Mouse (Mus musculus): ENCODE measurements around the gene Smpd1. TPM values are rescaled to one million over a fixed set of nuclear protein-coding genes. Genes with fewer than 3 reads are reported as not detected.

Smpd1 gene
- polyA plus RNA-seq, 1 experiment from 2014 or later: 33.0 TPM

DNA sequence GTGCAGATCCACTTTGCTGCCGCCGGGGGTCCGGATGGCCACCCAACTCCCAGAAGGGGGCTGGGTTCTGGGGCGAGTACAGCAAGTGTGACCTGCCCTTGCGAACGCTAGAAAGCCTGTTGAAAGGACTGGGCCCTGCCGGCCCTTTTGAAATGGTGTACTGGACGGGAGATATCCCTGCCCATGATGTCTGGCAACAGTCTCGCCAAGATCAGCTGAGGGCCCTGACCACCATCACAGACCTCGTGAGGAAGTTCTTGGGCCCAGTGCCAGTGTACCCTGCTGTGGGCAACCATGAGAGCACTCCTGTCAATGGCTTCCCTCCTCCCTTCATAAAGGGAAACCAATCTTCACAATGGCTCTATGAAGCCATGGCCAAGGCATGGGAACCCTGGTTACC lies 1.4 kb downstream of the Smpd1 start:
- Histone ChIP-seq H3K4me2 (ENCODE audit: low read depth, low read length) (no peak overlapping the region), H3K27ac (ENCODE audit: low read length) (no peak overlapping the region), H3K9me3 (ENCODE audit: control insufficient read depth, low read length) (no peaks in the 10 kb centered on the region), H3K9ac (ENCODE audit: low read depth, low read length) (no peak overlapping the region), H3K36me3 (ENCODE audit: control insufficient read depth, insufficient read depth, low read length) (peaks cover 3% of the 10 kb centered on the region; the same call in 1 of the 2 replicates), H3K27me3 (replicated peaks; ENCODE audit: control insufficient read depth, insufficient read depth, low read length) (no peaks in the 10 kb centered on the region), H3K4me3 (ENCODE audit: low read length) (no peak overlapping the region), H3K4me1 (ENCODE audit: control insufficient read depth, insufficient read depth, low read length) (peaks cover 9% of the 10 kb centered on the region)
- WGBS: 87% methylated on average over 10 of the region's 10 CpGs
- no peak for ATAC-seq

DNA sequence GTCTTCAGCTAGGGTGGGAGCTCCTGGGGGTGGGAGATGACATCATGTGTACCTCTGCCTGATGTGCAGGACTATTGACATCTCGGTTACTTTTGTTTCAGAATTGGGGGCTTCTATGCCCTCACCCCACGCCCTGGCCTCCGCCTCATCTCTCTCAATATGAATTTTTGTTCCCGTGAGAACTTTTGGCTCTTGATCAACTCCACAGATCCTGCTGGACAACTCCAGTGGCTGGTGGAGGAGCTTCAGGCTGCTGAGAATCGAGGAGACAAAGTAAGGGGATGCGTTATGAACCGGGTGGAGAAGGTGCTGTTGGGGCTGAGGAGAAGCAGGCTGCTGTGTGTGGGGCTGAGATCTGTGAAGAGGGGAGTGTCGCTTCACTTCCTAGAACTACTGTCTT lies 2.2 kb downstream of the Smpd1 start:
- ATAC-seq: no peak
- H3K27ac ChIP-seq (ENCODE audit: low read length): no peak overlapping the region
- no peak overlapping the region for H3K4me3 ChIP-seq (ENCODE audit: low read length)
- no peaks in the 10 kb centered on the region for H3K27me3 ChIP-seq (replicated peaks; ENCODE audit: control insufficient read depth, insufficient read depth, low read length)
- peaks cover 9% of the 10 kb centered on the region for H3K4me1 ChIP-seq (ENCODE audit: control insufficient read depth, insufficient read depth, low read length)
- H3K36me3 ChIP-seq (ENCODE audit: control insufficient read depth, insufficient read depth, low read length): peaks cover 3% of the 10 kb centered on the region; the same call in 1 of the 2 replicates
- no peak overlapping the region for H3K9ac ChIP-seq (ENCODE audit: low read depth, low read length)
- H3K9me3 ChIP-seq (ENCODE audit: control insufficient read depth, low read length): no peaks in the 10 kb centered on the region
- WGBS: 83% methylated on average over 8 of the region's 8 CpGs
- H3K4me2 ChIP-seq (ENCODE audit: low read depth, low read length): no peak overlapping the region

DNA sequence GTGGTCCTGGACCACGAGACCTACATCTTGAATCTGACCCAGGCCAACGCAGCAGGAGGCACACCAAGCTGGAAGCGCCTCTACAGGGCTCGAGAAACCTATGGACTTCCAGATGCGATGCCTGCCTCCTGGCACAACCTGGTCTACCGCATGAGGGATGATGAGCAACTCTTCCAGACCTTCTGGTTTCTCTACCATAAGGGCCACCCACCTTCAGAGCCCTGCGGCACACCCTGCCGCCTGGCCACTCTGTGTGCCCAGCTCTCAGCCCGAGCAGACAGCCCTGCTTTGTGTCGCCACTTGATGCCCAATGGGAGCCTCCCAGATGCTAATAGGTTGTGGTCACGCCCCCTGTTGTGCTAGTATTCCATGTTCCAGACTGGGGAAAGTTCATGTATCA lies 3.5 kb downstream of the Smpd1 start:
- 87% methylated on average over 11 of the region's 11 CpGs for WGBS
- no peak overlapping the region for H3K4me3 ChIP-seq (ENCODE audit: low read length)
- H3K4me2 ChIP-seq (ENCODE audit: low read depth, low read length): no peak overlapping the region
- H3K9ac ChIP-seq (ENCODE audit: low read depth, low read length): no peak overlapping the region
- H3K4me1 ChIP-seq (ENCODE audit: control insufficient read depth, insufficient read depth, low read length): peaks cover 9% of the 10 kb centered on the region
- ATAC-seq: no peak
- peaks cover 3% of the 10 kb centered on the region; the same call in 1 of the 2 replicates for H3K36me3 ChIP-seq (ENCODE audit: control insufficient read depth, insufficient read depth, low read length)
- H3K27ac ChIP-seq (ENCODE audit: low read length): no peak overlapping the region
- no peaks in the 10 kb centered on the region for H3K27me3 ChIP-seq (replicated peaks; ENCODE audit: control insufficient read depth, insufficient read depth, low read length)
- H3K9me3 ChIP-seq (ENCODE audit: control insufficient read depth, low read length): no peaks in the 10 kb centered on the region

DNA sequence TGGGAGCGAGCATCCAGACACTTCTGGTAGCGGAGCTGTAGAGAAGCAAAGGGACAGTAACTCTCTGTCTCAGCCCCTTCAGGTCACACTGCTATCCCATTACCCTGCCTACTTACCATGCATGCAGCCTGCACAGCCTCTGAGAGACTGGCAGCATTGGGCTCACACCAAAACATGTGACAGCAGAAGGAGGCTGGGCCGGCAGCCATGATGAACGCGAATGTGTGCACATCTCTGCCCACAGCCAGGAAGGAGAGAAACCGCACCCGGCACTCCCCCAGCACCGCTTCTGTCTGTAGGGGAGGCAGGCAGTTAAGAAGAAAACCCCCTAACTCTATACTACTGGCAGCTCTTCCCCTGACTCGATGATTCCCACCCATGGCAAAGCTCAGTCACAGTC lies 4.9 kb downstream of the Smpd1 start:
- 89% methylated on average over 9 of the region's 9 CpGs for WGBS
- Histone ChIP-seq H3K9ac (ENCODE audit: low read depth, low read length) (no peak overlapping the region), H3K4me3 (ENCODE audit: low read length) (no peak overlapping the region), H3K4me2 (ENCODE audit: low read depth, low read length) (no peak overlapping the region), H3K36me3 (ENCODE audit: control insufficient read depth, insufficient read depth, low read length) (peaks cover 3% of the 10 kb centered on the region; the same call in 1 of the 2 replicates), H3K4me1 (ENCODE audit: control insufficient read depth, insufficient read depth, low read length) (peaks cover 9% of the 10 kb centered on the region), H3K27ac (ENCODE audit: low read length) (no peak overlapping the region), H3K9me3 (ENCODE audit: control insufficient read depth, low read length) (no peaks in the 10 kb centered on the region), H3K27me3 (replicated peaks; ENCODE audit: control insufficient read depth, insufficient read depth, low read length) (no peaks in the 10 kb centered on the region)
- ATAC-seq: no peak

DNA sequence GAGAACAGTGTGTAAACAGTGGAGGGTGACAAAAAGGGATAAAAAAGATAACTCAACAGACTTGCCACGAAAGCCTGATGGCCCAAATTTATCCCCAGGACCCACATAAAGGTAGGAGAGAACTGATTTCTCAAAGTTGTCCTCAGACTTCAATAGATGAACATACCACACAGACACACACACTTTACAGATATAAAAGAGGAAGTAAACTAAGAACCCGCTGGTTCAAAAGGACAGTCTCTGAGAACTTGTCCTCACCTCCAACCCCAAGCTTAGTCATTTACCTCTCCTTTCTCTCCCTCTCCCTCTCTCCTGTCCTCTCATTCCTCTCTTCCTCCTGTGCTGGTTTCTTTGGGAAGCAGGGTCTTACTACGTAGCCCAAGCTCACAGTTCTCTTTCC lies 8.2 kb downstream of the Smpd1 start:
- no peak overlapping the region for H3K4me2 ChIP-seq (ENCODE audit: low read depth, low read length)
- no peak overlapping the region for H3K4me3 ChIP-seq (ENCODE audit: low read length)
- no peaks in the 10 kb centered on the region for H3K27me3 ChIP-seq (replicated peaks; ENCODE audit: control insufficient read depth, insufficient read depth, low read length)
- WGBS: 89% methylated on average over 3 of the region's 3 CpGs
- no peak overlapping the region for H3K27ac ChIP-seq (ENCODE audit: low read length)
- no peak overlapping the region for H3K9ac ChIP-seq (ENCODE audit: low read depth, low read length)
- H3K9me3 ChIP-seq (ENCODE audit: control insufficient read depth, low read length): no peaks in the 10 kb centered on the region
- no peaks in the 10 kb centered on the region for H3K4me1 ChIP-seq (ENCODE audit: control insufficient read depth, insufficient read depth, low read length)
- no peak for ATAC-seq
- peaks cover 6% of the 10 kb centered on the region; the same call in 1 of the 2 replicates for H3K36me3 ChIP-seq (ENCODE audit: control insufficient read depth, insufficient read depth, low read length)

DNA sequence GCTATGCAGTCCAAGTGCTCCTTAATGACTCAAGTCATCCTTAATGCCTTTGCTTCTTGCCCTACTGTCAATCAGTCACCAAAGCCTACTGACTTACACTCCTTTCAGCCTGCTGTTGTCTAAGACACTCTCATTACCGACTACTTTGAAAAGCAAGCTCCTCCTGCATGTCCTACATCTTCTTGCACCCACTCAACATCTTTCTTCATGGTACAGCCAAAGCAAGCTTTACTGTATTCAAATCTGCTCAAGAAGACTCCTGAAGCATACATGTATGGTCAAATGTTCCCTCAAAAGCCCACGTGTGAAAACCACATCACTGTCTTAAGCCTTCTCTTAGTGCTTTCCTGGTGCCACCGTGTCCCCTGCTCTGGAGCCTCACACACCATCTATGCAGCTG lies 9.2 kb downstream of the Smpd1 start:
- Histone ChIP-seq H3K27me3 (replicated peaks; ENCODE audit: control insufficient read depth, insufficient read depth, low read length) (no peaks in the 10 kb centered on the region), H3K4me3 (ENCODE audit: low read length) (no peak overlapping the region), H3K27ac (ENCODE audit: low read length) (no peak overlapping the region), H3K4me1 (ENCODE audit: control insufficient read depth, insufficient read depth, low read length) (no peaks in the 10 kb centered on the region), H3K9ac (ENCODE audit: low read depth, low read length) (no peak overlapping the region), H3K9me3 (ENCODE audit: control insufficient read depth, low read length) (no peaks in the 10 kb centered on the region), H3K36me3 (ENCODE audit: control insufficient read depth, insufficient read depth, low read length) (peaks cover 4% of the 10 kb centered on the region; the same call in 1 of the 2 replicates), H3K4me2 (ENCODE audit: low read depth, low read length) (no peak overlapping the region)
- ATAC-seq: no peak
- 82% methylated on average over 3 of the region's 3 CpGs for WGBS

DNA sequence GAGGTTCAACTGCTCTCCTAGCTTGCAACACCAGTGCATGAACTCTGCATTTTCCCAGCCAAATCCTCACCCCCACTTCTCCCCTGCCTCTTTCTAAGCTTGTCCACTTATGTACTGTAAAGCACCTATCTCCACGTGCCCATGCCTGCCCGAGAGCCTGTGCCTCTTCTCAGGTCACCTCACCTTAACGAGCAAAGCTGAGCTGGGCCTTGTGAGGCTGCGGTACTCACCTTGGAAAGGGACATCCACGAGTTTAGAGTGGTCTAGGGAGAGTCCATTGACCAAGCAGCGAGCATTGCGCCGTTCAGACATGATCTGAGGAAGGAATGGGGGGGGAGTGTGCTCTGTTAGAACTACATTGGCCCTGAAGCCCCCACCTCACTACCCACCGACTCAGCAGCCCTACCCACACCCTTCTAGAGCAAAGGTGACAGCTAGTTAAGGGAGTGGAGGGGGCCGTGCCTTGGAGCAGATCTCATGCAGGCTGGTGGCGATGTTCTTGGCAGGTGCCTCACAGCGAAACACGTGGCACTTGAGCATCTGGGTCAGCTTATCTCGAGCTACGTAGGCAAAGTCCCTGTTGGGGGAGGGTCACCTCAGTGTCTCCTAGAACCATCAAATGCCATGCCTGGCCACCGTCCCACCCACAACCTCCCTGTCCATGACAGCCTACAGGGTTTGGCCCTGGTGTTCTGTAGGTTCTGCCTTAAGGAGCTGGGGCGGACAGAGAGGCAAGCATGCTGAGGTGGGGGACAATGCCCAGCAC lies 11.1 kb downstream of the Smpd1 start:
- WGBS: 88% methylated on average over 17 of the region's 17 CpGs
- H3K27ac ChIP-seq (ENCODE audit: low read length): no peak overlapping the region
- no peak for ATAC-seq
- no peak overlapping the region for H3K4me2 ChIP-seq (ENCODE audit: low read depth, low read length)
- H3K9me3 ChIP-seq (ENCODE audit: control insufficient read depth, low read length): no peaks in the 10 kb centered on the region
- no peak overlapping the region for H3K9ac ChIP-seq (ENCODE audit: low read depth, low read length)
- H3K27me3 ChIP-seq (replicated peaks; ENCODE audit: control insufficient read depth, insufficient read depth, low read length): no peaks in the 10 kb centered on the region
- no peak overlapping the region for H3K4me3 ChIP-seq (ENCODE audit: low read length)
- H3K36me3 ChIP-seq (ENCODE audit: control insufficient read depth, insufficient read depth, low read length): peaks cover 4% of the 10 kb centered on the region; the same call in 1 of the 2 replicates
- H3K4me1 ChIP-seq (ENCODE audit: control insufficient read depth, insufficient read depth, low read length): peaks cover 6% of the 10 kb centered on the region; the same call in 1 of the 2 replicates

DNA sequence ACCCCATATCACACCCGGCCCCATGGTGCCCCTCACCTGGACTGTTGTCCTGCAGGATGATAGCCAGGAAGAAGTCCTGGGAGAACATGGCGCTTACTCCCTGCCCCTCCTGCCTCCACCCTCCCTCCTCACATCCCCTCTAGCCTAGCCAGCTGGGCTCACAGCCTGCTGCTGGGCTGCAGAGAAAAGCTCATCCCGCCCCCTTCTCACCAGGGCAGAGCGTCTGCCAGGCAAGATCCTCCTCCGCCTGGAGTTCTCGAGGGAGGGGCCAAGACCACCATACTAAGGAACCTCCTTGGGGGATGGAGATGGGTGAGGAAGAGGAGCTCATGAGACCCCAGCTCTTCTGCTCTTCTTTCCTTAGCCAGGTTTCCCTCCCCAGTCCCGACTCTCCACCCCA lies 14.4 kb downstream of the Smpd1 start:
- H3K4me2 ChIP-seq (ENCODE audit: low read depth, low read length): no peak overlapping the region
- H3K9ac ChIP-seq (ENCODE audit: low read depth, low read length): no peak overlapping the region
- no peak overlapping the region for H3K4me3 ChIP-seq (ENCODE audit: low read length)
- WGBS: 24% methylated on average over 7 of the region's 7 CpGs
- H3K9me3 ChIP-seq (ENCODE audit: control insufficient read depth, low read length): no peaks in the 10 kb centered on the region
- H3K27ac ChIP-seq (ENCODE audit: low read length): peak overlapping the region; percentile 9; the same call in 1 of the 2 replicates
- no peaks in the 10 kb centered on the region for H3K27me3 ChIP-seq (replicated peaks; ENCODE audit: control insufficient read depth, insufficient read depth, low read length)
- peak; percentile 34; the same call in 1 of the 2 replicates for ATAC-seq
- peaks cover 6% of the 10 kb centered on the region; the same call in 1 of the 2 replicates for H3K4me1 ChIP-seq (ENCODE audit: control insufficient read depth, insufficient read depth, low read length)
- H3K36me3 ChIP-seq (ENCODE audit: control insufficient read depth, insufficient read depth, low read length): peaks cover 4% of the 10 kb centered on the region; the same call in 1 of the 2 replicates

DNA sequence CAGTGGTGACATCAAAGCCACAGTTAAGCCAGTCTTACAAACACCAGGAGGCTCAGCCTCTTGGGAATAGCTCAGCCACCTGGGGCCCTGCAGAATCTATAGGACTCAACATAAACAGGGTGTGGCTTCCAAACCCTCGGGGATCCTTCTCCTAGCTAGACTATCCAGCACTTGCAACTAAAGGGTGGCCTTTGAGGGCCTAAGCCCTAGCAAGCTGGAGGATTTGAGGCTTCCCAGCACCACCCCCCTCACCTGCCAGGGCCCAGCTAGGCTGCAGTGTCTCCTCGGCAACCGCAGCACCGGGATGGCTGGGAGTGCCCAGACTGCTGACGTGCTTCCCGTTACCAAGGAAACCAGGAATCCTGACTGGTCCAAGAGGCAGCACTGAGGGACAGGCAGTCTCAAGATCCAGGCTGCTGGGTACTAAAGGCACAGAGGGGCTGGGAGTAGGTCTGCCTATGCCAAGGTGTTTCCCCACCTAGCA lies 14.9 kb downstream of the Smpd1 start:
- Histone ChIP-seq H3K9me3 (ENCODE audit: control insufficient read depth, low read length) (no peaks in the 10 kb centered on the region), H3K36me3 (ENCODE audit: control insufficient read depth, insufficient read depth, low read length) (peaks cover 4% of the 10 kb centered on the region; the same call in 1 of the 2 replicates), H3K27me3 (replicated peaks; ENCODE audit: control insufficient read depth, insufficient read depth, low read length) (no peaks in the 10 kb centered on the region), H3K9ac (ENCODE audit: low read depth, low read length) (no peak overlapping the region), H3K4me2 (ENCODE audit: low read depth, low read length) (no peak overlapping the region), H3K4me1 (ENCODE audit: control insufficient read depth, insufficient read depth, low read length) (peaks cover 6% of the 10 kb centered on the region; the same call in 1 of the 2 replicates), H3K27ac (ENCODE audit: low read length) (peak overlapping the region; percentile 9; the same call in 1 of the 2 replicates), H3K4me3 (ENCODE audit: low read length) (no peak overlapping the region)
- ATAC-seq: peak; percentile 72
- 11% methylated on average over 6 of the region's 6 CpGs for WGBS
